Mouse (Mus musculus) liver, adult 2 months (tissue): ENCODE measurements at regions not wholly inside any gene's neighbourhood (a gene's known extent, or its start where the extent isn't known, plus 50 kb on each side); places are given as distances from the start of the nearest gene placed in this dataset.

ENCODE experiments used
- CTCF ChIP-seq: fragments of 200-500 bp; IDR thresholded peaks from 2 replicates; pipeline ENCODE4 v1.5.1; 2011; ENCODE audit warnings: low read depth, low read length, control low read depth
- POLR2A ChIP-seq: fragments of 200-500 bp; IDR thresholded peaks from 2 replicates; pipeline ENCODE4 v1.6.1; 2011; ENCODE audit warnings: low read length, control low read depth; ENCODE audit not compliant: insufficient read depth; ENCODE audit errors: extremely low read depth

GRCm38 (mm10) chr11:19346276-19346826 is 327.6 kb upstream of the Meis1 start:
- TF ChIP-seq POLR2A (no peak), CTCF (no peak)
